Mouse (Mus musculus): ENCODE results near the gene Pgm2l1. TPM values are rescaled to one million over a fixed set of nuclear protein-coding genes. Genes with fewer than 3 reads are reported as not detected.

The Pgm2l1 gene
- 10 to 100 TPM in 6 of 26 experiments, 1 to 10 TPM in 20; 2.5 to 12.6 (median 6.8) TPM for total RNA-seq (2018; cell fraction: chromatin; rRNA removed)
- total RNA-seq (2018; cell fraction: cytosol; rRNA removed) = 10 to 100 TPM in 10 of 26 experiments, 1 to 10 TPM in 16; 2.9 to 13.0 (median 5.8) TPM
- 10 to 100 TPM in 8 of 26 experiments, 1 to 10 TPM in 18; 2.1 to 37.1 (median 7.7) TPM for total RNA-seq (2018; cell fraction: nucleus; rRNA removed)
- polyA plus RNA-seq (2018) = 6.2 to 23.9 TPM (median 7.7 TPM) in 3 replicates

GRCm38 (mm10) chr7:100227158-100227875 is at the start of gene Pgm2l1:
TSS of gene Pgm2l1 (plus strand) at chr7:100227394.
- Histone ChIP-seq H3K36me3 (ENCODE audit: inconsistent target) (no peaks in the 10 kb centered on the region), H3K4me3 (ENCODE audit: inconsistent target) (peak within 1 kb of the TSS; percentile 87), H3K79me2 (ENCODE audit: inconsistent target) (no peaks in the 10 kb centered on the region; the same call in 1 of the 2 replicates), H3K27ac (peak within 1 kb of the TSS; percentile 51)
- under 1% methylated on average over 71 of the region's 72 CpGs for WGBS (ENCODE audit: missing documents)

GRCm38 (mm10) chr7:100178016-100178890 is 48.9 kb upstream of the Pgm2l1 start:
- WGBS (ENCODE audit: missing documents) = 11% methylated on average over 30 of the region's 30 CpGs
- no peak overlapping the region for H3K27ac ChIP-seq
- H3K36me3 ChIP-seq (ENCODE audit: inconsistent target) = no peaks in the 10 kb centered on the region
- H3K79me2 ChIP-seq (ENCODE audit: inconsistent target) = no peaks in the 10 kb centered on the region
- H3K4me3 ChIP-seq (ENCODE audit: inconsistent target) = peak overlapping the region; percentile 34

GRCm38 (mm10) chr7:100178891-100179233 is 48.3 kb upstream of the Pgm2l1 start:
- no peak overlapping the region for H3K27ac ChIP-seq
- no peaks in the 10 kb centered on the region for H3K79me2 ChIP-seq (ENCODE audit: inconsistent target)
- H3K4me3 ChIP-seq (ENCODE audit: inconsistent target) = peak overlapping the region; percentile 34
- 9% methylated on average over 15 of the region's 15 CpGs for WGBS (ENCODE audit: missing documents)
- no peaks in the 10 kb centered on the region for H3K36me3 ChIP-seq (ENCODE audit: inconsistent target)

GRCm38 (mm10) chr7:100179394-100179793 is 47.8 kb upstream of the Pgm2l1 start:
- H3K36me3 ChIP-seq (ENCODE audit: inconsistent target) = no peaks in the 10 kb centered on the region
- 81% methylated on average over 7 of the region's 7 CpGs for WGBS (ENCODE audit: missing documents)
- no peak overlapping the region for H3K27ac ChIP-seq
- no peaks in the 10 kb centered on the region for H3K79me2 ChIP-seq (ENCODE audit: inconsistent target)
- H3K4me3 ChIP-seq (ENCODE audit: inconsistent target) = no peak overlapping the region

GRCm38 (mm10) chr7:100179836-100180407 is 47.3 kb upstream of the Pgm2l1 start:
- H3K4me3 ChIP-seq (ENCODE audit: inconsistent target) = no peak overlapping the region
- no peaks in the 10 kb centered on the region for H3K36me3 ChIP-seq (ENCODE audit: inconsistent target)
- WGBS (ENCODE audit: missing documents) = 86% methylated on average over 7 of the region's 7 CpGs
- no peaks in the 10 kb centered on the region for H3K79me2 ChIP-seq (ENCODE audit: inconsistent target)
- no peak overlapping the region for H3K27ac ChIP-seq

- 94% methylated on average over 2 of the region's 2 CpGs for WGBS (ENCODE audit: missing documents)
- Histone ChIP-seq H3K4me3 (ENCODE audit: inconsistent target) (no peak overlapping the region), H3K27ac (no peak overlapping the region), H3K79me2 (ENCODE audit: inconsistent target) (no peaks in the 10 kb centered on the region), H3K36me3 (ENCODE audit: inconsistent target) (no peaks in the 10 kb centered on the region)
These were observed 46.0 kb upstream of the Pgm2l1 start for GRCm38 (mm10) chr7:100181176-100181575.

GRCm38 (mm10) chr7:100181614-100182013 is 45.6 kb upstream of the Pgm2l1 start:
- no peak overlapping the region for H3K4me3 ChIP-seq (ENCODE audit: inconsistent target)
- H3K36me3 ChIP-seq (ENCODE audit: inconsistent target) = no peaks in the 10 kb centered on the region
- WGBS (ENCODE audit: missing documents) = 59% methylated on average over 3 of the region's 3 CpGs
- H3K27ac ChIP-seq = peak overlapping the region; percentile 38; the same call in 1 of the 2 replicates
- H3K79me2 ChIP-seq (ENCODE audit: inconsistent target) = no peaks in the 10 kb centered on the region

- peak overlapping the region; percentile 38 for H3K27ac ChIP-seq
- no peaks in the 10 kb centered on the region for H3K36me3 ChIP-seq (ENCODE audit: inconsistent target)
- H3K4me3 ChIP-seq (ENCODE audit: inconsistent target) = no peak overlapping the region
- 6% methylated on average over 3 of the region's 3 CpGs for WGBS (ENCODE audit: missing documents)
- H3K79me2 ChIP-seq (ENCODE audit: inconsistent target) = no peaks in the 10 kb centered on the region
These were observed 44.8 kb upstream of the Pgm2l1 start for GRCm38 (mm10) chr7:100182388-100182787.

- Histone ChIP-seq H3K36me3 (ENCODE audit: inconsistent target) (no peaks in the 10 kb centered on the region), H3K79me2 (ENCODE audit: inconsistent target) (no peaks in the 10 kb centered on the region), H3K27ac (no peak overlapping the region), H3K4me3 (ENCODE audit: inconsistent target) (no peak overlapping the region)
- WGBS (ENCODE audit: missing documents) = 30% methylated on average over 7 of the region's 7 CpGs
These were observed 39.6 kb upstream of the Pgm2l1 start for GRCm38 (mm10) chr7:100187601-100188000.

- H3K36me3 ChIP-seq (ENCODE audit: inconsistent target) = no peaks in the 10 kb centered on the region
- no peak overlapping the region for H3K4me3 ChIP-seq (ENCODE audit: inconsistent target)
- H3K79me2 ChIP-seq (ENCODE audit: inconsistent target) = no peaks in the 10 kb centered on the region
- H3K27ac ChIP-seq = no peak overlapping the region
- WGBS (ENCODE audit: missing documents) = 88% methylated on average over 4 of the region's 4 CpGs
These were observed 37.0 kb upstream of the Pgm2l1 start for GRCm38 (mm10) chr7:100190167-100190566.

GRCm38 (mm10) chr7:100190778-100191177 is 36.4 kb upstream of the Pgm2l1 start:
- H3K79me2 ChIP-seq (ENCODE audit: inconsistent target) = no peaks in the 10 kb centered on the region
- no peak overlapping the region for H3K27ac ChIP-seq
- H3K36me3 ChIP-seq (ENCODE audit: inconsistent target) = no peaks in the 10 kb centered on the region
- no peak overlapping the region for H3K4me3 ChIP-seq (ENCODE audit: inconsistent target)
- 3% methylated on average over 4 of the region's 4 CpGs for WGBS (ENCODE audit: missing documents)

- Histone ChIP-seq H3K27ac (no peak overlapping the region), H3K79me2 (ENCODE audit: inconsistent target) (no peaks in the 10 kb centered on the region), H3K4me3 (ENCODE audit: inconsistent target) (no peak overlapping the region), H3K36me3 (ENCODE audit: inconsistent target) (no peaks in the 10 kb centered on the region)
- WGBS (ENCODE audit: missing documents) = 89% methylated on average over 3 of the region's 3 CpGs
These were observed 26.0 kb upstream of the Pgm2l1 start for GRCm38 (mm10) chr7:100201191-100201590.

GRCm38 (mm10) chr7:100203616-100204015 is 23.6 kb upstream of the Pgm2l1 start:
- no peak overlapping the region for H3K27ac ChIP-seq
- H3K4me3 ChIP-seq (ENCODE audit: inconsistent target) = no peak overlapping the region

GRCm38 (mm10) chr7:100204871-100205270 is 22.3 kb upstream of the Pgm2l1 start:
- no peak overlapping the region for H3K4me3 ChIP-seq (ENCODE audit: inconsistent target)
- 88% methylated on average over 6 of the region's 6 CpGs for WGBS (ENCODE audit: missing documents)

More at GRCm38 (mm10) chr7:100203616-100204015, 23.6 kb upstream of the Pgm2l1 start:
- no peaks in the 10 kb centered on the region for H3K79me2 ChIP-seq (ENCODE audit: inconsistent target)
- 55% methylated on average over 3 of the region's 3 CpGs for WGBS (ENCODE audit: missing documents)
- no peaks in the 10 kb centered on the region for H3K36me3 ChIP-seq (ENCODE audit: inconsistent target)

More at GRCm38 (mm10) chr7:100204871-100205270, 22.3 kb upstream of the Pgm2l1 start:
- Histone ChIP-seq H3K27ac (no peak overlapping the region), H3K79me2 (ENCODE audit: inconsistent target) (no peaks in the 10 kb centered on the region), H3K36me3 (ENCODE audit: inconsistent target) (no peaks in the 10 kb centered on the region)
